Comparison of ENCODE assay signal across 13 mouse cellular contexts in genomic region chr10:120401787-120402186, GRCm38 (mm10).
DNase-seq lines count a peak whose midpoint lies in the region; ATAC-seq lines count a peak whose summit lies in the region.
"Had no signal": no experiment of that assay in that cellular context is flagged by ENCODE, and none has a peak within 500 bp of the region (broad histone marks: within the 10 kb centered on the region; RNA-seq: fewer than 3 reads in every experiment).

No protein-coding gene starts in this region.

- DNase-seq in kidney, adult 11 months, result no peak
- peak; percentile 16 for DNase-seq in adipocyte (ENCODE audit: low spot score)
- no peak for DNase-seq in layer of hippocampus, postnatal 14 days (ENCODE audit: low spot score in 2 of 2)
- no peak for DNase-seq in cerebellum, adult 11 months
- DNase-seq: heart, adult 18-20 months; heart, postnatal 36 days; kidney, adult 18-20 months; liver, postnatal 0 days; thymus, adult 18-20 months had no signal

- H3K4me1 ChIP-seq in kidney, embryonic 15.5 days, result peaks cover 62% of the 10 kb centered on the region
- H3K4me1 ChIP-seq in embryonic facial prominence, embryonic 15.5 days, result peaks cover 54% of the 10 kb centered on the region
- H3K4me1 ChIP-seq in stomach, embryonic 15.5 days, result peaks cover 22% of the 10 kb centered on the region

- H3K9ac ChIP-seq in kidney, embryonic 15.5 days, result no peak overlapping the region
- no peak overlapping the region for H3K9ac ChIP-seq in embryonic facial prominence, embryonic 15.5 days
- H3K9ac ChIP-seq in stomach, embryonic 15.5 days, result no peak overlapping the region
- H3K9ac ChIP-seq: liver, postnatal 0 days had no signal

- ATAC-seq in kidney, embryonic 15.5 days (replicated peaks; ENCODE audit: low FRiP score), result no peak
- ATAC-seq in embryonic facial prominence, embryonic 15.5 days (ENCODE audit: insufficient number of reproducible peaks, low FRiP score, low TSS enrichment, low read depth), result 0 out of 2 replicates have a peak, but pooled peaks have one; percentile 6
- no peak for ATAC-seq in stomach, embryonic 15.5 days (ENCODE audit: insufficient read depth, low FRiP score, low read depth)
- ATAC-seq: liver, postnatal 0 days had no signal

- peak overlapping the region; percentile 35; the same call in 1 of the 2 replicates for H3K27ac ChIP-seq in kidney, embryonic 15.5 days
- 0 out of 2 replicates have a peak overlapping the region, but pooled peaks have one; percentile 60 for H3K27ac ChIP-seq in embryonic facial prominence, embryonic 15.5 days (replicated peaks)
- H3K27ac ChIP-seq in stomach, embryonic 15.5 days, result peak overlapping the region; percentile 54; the same call in 1 of the 2 replicates

- no peaks in the 10 kb centered on the region for H3K27me3 ChIP-seq in kidney, embryonic 15.5 days
- H3K27me3 ChIP-seq in embryonic facial prominence, embryonic 15.5 days, result no peaks in the 10 kb centered on the region
- H3K27me3 ChIP-seq in stomach, embryonic 15.5 days (replicated peaks), result no peaks in the 10 kb centered on the region
- H3K27me3 ChIP-seq: megakaryocyte, embryonic 14.5 days had no signal

- no peak overlapping the region for H3K4me3 ChIP-seq in kidney, embryonic 15.5 days (replicated peaks)
- no peak overlapping the region for H3K4me3 ChIP-seq in embryonic facial prominence, embryonic 15.5 days (replicated peaks)
- no peak overlapping the region for H3K4me3 ChIP-seq in stomach, embryonic 15.5 days (replicated peaks)
- H3K4me3 ChIP-seq: megakaryocyte, embryonic 14.5 days had no signal

- peaks cover 26% of the 10 kb centered on the region for H3K36me3 ChIP-seq in kidney, embryonic 15.5 days
- no peaks in the 10 kb centered on the region for H3K36me3 ChIP-seq in embryonic facial prominence, embryonic 15.5 days
- H3K36me3 ChIP-seq in stomach, embryonic 15.5 days, result no peaks in the 10 kb centered on the region

- H3K9me3 ChIP-seq in kidney, embryonic 15.5 days (replicated peaks), result no peaks in the 10 kb centered on the region
- H3K9me3 ChIP-seq in embryonic facial prominence, embryonic 15.5 days (replicated peaks), result no peaks in the 10 kb centered on the region
- H3K9me3 ChIP-seq in stomach, embryonic 15.5 days, result no peaks in the 10 kb centered on the region
- H3K9me3 ChIP-seq: megakaryocyte, embryonic 14.5 days had no signal

- WGBS in kidney, embryonic 15.5 days, result 66% methylated on average over 8 of the region's 8 CpGs
- 32% methylated on average over 8 of the region's 8 CpGs for WGBS in embryonic facial prominence, embryonic 15.5 days
- WGBS in stomach, embryonic 15.5 days, result 41% methylated on average over 8 of the region's 8 CpGs

- no peak overlapping the region for H3K4me2 ChIP-seq in kidney, embryonic 15.5 days
- no peak overlapping the region for H3K4me2 ChIP-seq in embryonic facial prominence, embryonic 15.5 days (replicated peaks)
- H3K4me2 ChIP-seq in stomach, embryonic 15.5 days, result no peak overlapping the region
